ENCODE assay signal across 11 mouse cellular contexts in the genomic region with DNA sequence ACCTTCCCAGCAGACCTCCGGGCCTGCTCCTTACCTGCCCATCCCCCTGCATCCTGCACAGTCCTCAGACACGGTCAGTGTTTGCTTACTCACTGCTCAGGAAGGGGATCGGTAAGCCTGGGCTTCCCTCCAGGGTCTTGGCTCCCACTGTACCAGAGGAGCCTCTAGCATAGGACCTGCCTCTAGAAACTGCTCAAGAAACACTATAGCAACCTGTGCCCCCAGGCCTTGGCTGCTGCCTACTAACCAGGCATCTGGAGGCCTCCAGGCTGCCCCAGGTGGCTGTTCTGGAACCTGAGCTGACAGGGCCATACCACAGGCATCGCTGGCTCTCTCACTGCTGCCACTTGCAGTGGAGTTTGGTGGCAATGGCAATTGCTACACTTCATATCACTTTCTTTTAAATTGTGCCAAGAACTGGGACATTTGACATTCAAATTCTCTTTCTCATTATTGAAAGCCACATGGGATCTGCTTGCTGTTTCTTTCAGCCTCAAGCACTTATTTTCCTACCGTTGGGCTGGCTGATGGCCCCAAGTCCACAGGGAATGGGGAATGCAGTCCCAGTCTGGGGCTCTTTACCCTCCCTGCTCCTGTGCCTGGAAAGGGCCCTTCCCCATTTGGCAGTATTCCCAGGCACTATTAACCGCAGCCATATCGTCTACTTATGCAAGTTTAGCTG. TPM values are rescaled to one million over a fixed set of nuclear protein-coding genes. Genes with fewer than 3 reads are reported as not detected.
DNase-seq lines count a peak whose midpoint lies in the region; ATAC-seq and TF ChIP-seq lines count a peak whose summit lies in the region.
"Had no signal": no experiment of that assay in that cellular context is flagged by ENCODE, and none has a peak within 500 bp of the region (broad histone marks: within the 10 kb centered on the region; RNA-seq: fewer than 3 reads in every experiment).

No protein-coding gene starts in this region.

- H3K9me3 ChIP-seq in forebrain, embryonic 13.5 days (replicated peaks): no peaks in the 10 kb centered on the region
- H3K9me3 ChIP-seq in midbrain, embryonic 13.5 days: no peaks in the 10 kb centered on the region

- no peak overlapping the region for H3K4me2 ChIP-seq in forebrain, embryonic 13.5 days
- no peak overlapping the region for H3K4me2 ChIP-seq in midbrain, embryonic 13.5 days (replicated peaks)

- no peaks in the 10 kb centered on the region for H3K4me1 ChIP-seq in kidney, adult 2 months (ENCODE audit: control insufficient read depth, insufficient read depth, low read length)
- H3K4me1 ChIP-seq in forebrain, embryonic 13.5 days: peaks cover 26% of the 10 kb centered on the region
- H3K4me1 ChIP-seq in midbrain, embryonic 13.5 days (replicated peaks): peaks cover 23% of the 10 kb centered on the region

- WGBS in kidney, adult 2 months: 28% methylated on average over 7 of the region's 7 CpGs
- WGBS in forebrain, embryonic 13.5 days: 47% methylated on average over 7 of the region's 7 CpGs
- 55% methylated on average over 7 of the region's 7 CpGs for WGBS in midbrain, embryonic 13.5 days

- no peaks in the 10 kb centered on the region for H3K27me3 ChIP-seq in kidney, adult 2 months (replicated peaks; ENCODE audit: control insufficient read depth, insufficient read depth, low read length)
- H3K27me3 ChIP-seq in forebrain, embryonic 13.5 days: no peaks in the 10 kb centered on the region
- H3K27me3 ChIP-seq in midbrain, embryonic 13.5 days: no peaks in the 10 kb centered on the region

- H3K36me3 ChIP-seq in kidney, adult 2 months (ENCODE audit: control insufficient read depth, insufficient read depth, low read length): no peaks in the 10 kb centered on the region
- H3K36me3 ChIP-seq in forebrain, embryonic 13.5 days (ENCODE audit: poor library complexity, severe bottlenecking): no peaks in the 10 kb centered on the region
- no peaks in the 10 kb centered on the region for H3K36me3 ChIP-seq in midbrain, embryonic 13.5 days

- peak; percentile 82 for ATAC-seq in forebrain, embryonic 13.5 days
- peak; percentile 65 for ATAC-seq in midbrain, embryonic 13.5 days
- ATAC-seq in inflammation-experienced regulatory T-cells, adult 6 months: no peak

- DNase-seq in kidney, postnatal 14 days: peak; percentile 41
- no peak for DNase-seq in kidney, adult 2 months
- DNase-seq in brain, embryonic 14.5 days (ENCODE audit: low read depth): peak; percentile 93
- DNase-seq in c-Kit-positive CD71-positive TER-119-positive erythroid progenitor cells, embryonic 14.5 days (ENCODE audit: low spot score): no peak
- DNase-seq: cerebellum, adult 2 months; lung, postnatal 4 days; right cerebral cortex, postnatal 14 days; thymus, postnatal 4 days had no signal

- H3K4me3 ChIP-seq in kidney, adult 2 months (ENCODE audit: insufficient read depth, low read depth, low read length): no peak overlapping the region
- no peak overlapping the region for H3K4me3 ChIP-seq in forebrain, embryonic 13.5 days
- no peak overlapping the region for H3K4me3 ChIP-seq in midbrain, embryonic 13.5 days (replicated peaks)

- no peak for TF ChIP-seq POLR2A in kidney, adult 2 months (IDR thresholded peaks at IDR 0.05; ENCODE audit: low read depth, low read length)
- no peak for TF ChIP-seq POLR2A in brain, embryonic 14.5 days (IDR thresholded peaks at IDR 0.05; ENCODE audit: borderline replicate concordance, extremely low read depth, insufficient read depth, insufficient read length, poor library complexity, severe bottlenecking)

- no peak overlapping the region for H3K9ac ChIP-seq in forebrain, embryonic 13.5 days
- no peak overlapping the region for H3K9ac ChIP-seq in midbrain, embryonic 13.5 days (replicated peaks)

- no peak overlapping the region for H3K27ac ChIP-seq in kidney, adult 2 months (ENCODE audit: insufficient read depth, low read depth, low read length)
- H3K27ac ChIP-seq in forebrain, embryonic 13.5 days: peak overlapping the region; percentile 54
- H3K27ac ChIP-seq in midbrain, embryonic 13.5 days: peak overlapping the region; percentile 53

- no peak for TF ChIP-seq CTCF in kidney, adult 2 months (conservative IDR thresholded peaks at IDR 0.05; ENCODE audit: insufficient read depth, insufficient read length, low read depth, low read length)
- no peak for TF ChIP-seq CTCF in brain, embryonic 14.5 days (IDR thresholded peaks at IDR 0.05; ENCODE audit: borderline replicate concordance, extremely low read depth, insufficient read depth, insufficient read length)

RNA-seq across cellular contexts. Expression of gene Tkt, which starts 38.8 kb away (rescaled TPM):
- polyA plus RNA-seq in kidney, adult 2 months (2012; rRNA removed): 393 and 447 TPM in 2 replicates
- 224 and 241 TPM in 2 replicates for polyA plus RNA-seq in brain, embryonic 14.5 days (2012; rRNA removed)
- polyA plus RNA-seq in forebrain, embryonic 13.5 days (2015; fragmentation: Nextera tagmentation; extraction: Ambion mirVana): 274 and 296 TPM in 2 replicates
- polyA plus RNA-seq in midbrain, embryonic 13.5 days (2015; fragmentation: Nextera tagmentation; extraction: Ambion mirVana): 210 and 213 TPM in 2 replicates
- polyA plus RNA-seq in inflammation-experienced regulatory T-cells, adult 6 months (2017; shearing (Covaris generic)): 100 to 1,000 TPM; 203 to 235 (median 209) TPM

RNA-seq across cellular contexts. Expression of gene Prkcd, which starts 39.1 kb away (rescaled TPM):
- 80.6 and 96.2 TPM in 2 replicates for polyA plus RNA-seq in kidney, adult 2 months (2012; rRNA removed)
- 36.8 and 44.7 TPM in 2 replicates for polyA plus RNA-seq in brain, embryonic 14.5 days (2012; rRNA removed)
- 21.4 and 21.9 TPM in 2 replicates for polyA plus RNA-seq in forebrain, embryonic 13.5 days (2015; fragmentation: Nextera tagmentation; extraction: Ambion mirVana)
- 14.5 and 17.4 TPM in 2 replicates for polyA plus RNA-seq in midbrain, embryonic 13.5 days (2015; fragmentation: Nextera tagmentation; extraction: Ambion mirVana)
- polyA plus RNA-seq in inflammation-experienced regulatory T-cells, adult 6 months (2017; shearing (Covaris generic)): 10 to 100 TPM; 23.4 to 30.9 (median 28.3) TPM

Comparison
In these comparisons a context has a peak if more than half of its experiments do, and no peak if none do; other contexts are left out.
1. DNase-seq: peak in kidney, postnatal 14 days (single experiment) and brain, embryonic 14.5 days (single experiment); none in kidney, adult 2 months (single experiment) and c-Kit-positive CD71-positive TER-119-positive erythroid progenitor cells, embryonic 14.5 days (single experiment).